Mouse (Mus musculus): ENCODE measurements around the gene Mid1.
A peak's percentile ranks its signal among the peaks of the same experiment; 100 is the strongest.
"Not testable (repeated sequence)": the region's sequence is repeated elsewhere in the genome, so short reads cannot be mapped to it uniquely, and the experiment has no call there.

DNA sequence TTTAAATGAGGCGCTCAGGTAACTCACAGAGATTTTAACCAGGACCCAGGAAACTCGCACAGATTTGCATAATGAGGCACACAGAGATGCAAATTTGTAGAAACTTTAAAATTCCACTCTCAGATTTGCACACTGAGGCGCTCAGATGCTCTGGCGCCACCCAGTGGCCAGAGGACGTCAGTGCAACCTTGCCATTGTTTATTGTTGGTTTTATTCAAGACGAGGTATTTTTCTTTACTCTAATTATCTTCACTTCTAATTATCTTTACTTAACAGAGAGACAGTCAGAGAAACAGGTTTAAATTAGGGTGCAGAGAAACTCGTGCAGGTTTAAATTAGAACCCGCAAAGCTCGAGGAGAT lies 335.7 kb downstream of the Mid1 start:
- TF ChIP-seq EP300 (optimal IDR thresholded peaks at IDR 0.05) = not testable (repeated sequence)
- TF ChIP-seq CTCF (IDR thresholded peaks at IDR 0.05; ENCODE audit: low read depth) = peak; percentile 99

All from stomach, postnatal 0 days (tissue).